Mouse (Mus musculus) midbrain, embryonic 10.5 days (tissue): ENCODE data around the gene 1700067P10Rik. TPM values are rescaled to one million over a fixed set of nuclear protein-coding genes. Genes with fewer than 3 reads are reported as not detected.

ENCODE experiments used
- DNase-seq: peaks from one replicate; pipeline ENCODE4 v3.0.0-alpha.2; 2017; ENCODE audit warnings: low spot score
- H3K27ac ChIP-seq: fragments of 300-500 bp; sonication (generic); replicated peaks from 2 replicates; pipeline ENCODE4 v1.5.1; 2016; ENCODE audit warnings: mild to moderate bottlenecking
- H3K27me3 ChIP-seq: fragments of 300-500 bp; sonication (generic); 2 replicates; pipeline ENCODE4 v1.6.1; 2016; ENCODE audit warnings: low read depth, mild to moderate bottlenecking; ENCODE audit not compliant: poor library complexity, severe bottlenecking
- H3K36me3 ChIP-seq: fragments of 300-500 bp; sonication (generic); 2 replicates; pipeline ENCODE4 v1.6.1; 2016; ENCODE audit warnings: mild to moderate bottlenecking, moderate library complexity
- H3K4me1 ChIP-seq: fragments of 300-500 bp; sonication (generic); 2 replicates; pipeline ENCODE4 v1.6.1; 2016
- H3K4me3 ChIP-seq: fragments of 300-500 bp; sonication (generic); 2 replicates; pipeline ENCODE4 v1.5.1; 2016; ENCODE audit warnings: mild to moderate bottlenecking, moderate library complexity
- H3K9me3 ChIP-seq: fragments of 300-500 bp; sonication (generic); replicated peaks from 2 replicates; pipeline ENCODE4 v1.6.1; 2016; ENCODE audit warnings: mild to moderate bottlenecking
- WGBS: fragments of 180-500 bp; shearing (Covaris S2); methylation state at CpG from one replicate; pipeline ENCODE4 v1.1.7; 2016; 5-methylcytosine and 5-hydroxymethylcytosine counted together
- polyA plus RNA-seq: library from polyadenylated mRNA; unstranded; fragments of >200 nt; fragmentation: Nextera tagmentation; extraction: Ambion mirVana; gene quantifications from 2 replicates; pipeline ENCODE4 v1.2.1, GENCODE M21; 2016

1700067P10Rik gene
- polyA plus RNA-seq, 1 experiment from 2014 or later = not detected

DNA sequence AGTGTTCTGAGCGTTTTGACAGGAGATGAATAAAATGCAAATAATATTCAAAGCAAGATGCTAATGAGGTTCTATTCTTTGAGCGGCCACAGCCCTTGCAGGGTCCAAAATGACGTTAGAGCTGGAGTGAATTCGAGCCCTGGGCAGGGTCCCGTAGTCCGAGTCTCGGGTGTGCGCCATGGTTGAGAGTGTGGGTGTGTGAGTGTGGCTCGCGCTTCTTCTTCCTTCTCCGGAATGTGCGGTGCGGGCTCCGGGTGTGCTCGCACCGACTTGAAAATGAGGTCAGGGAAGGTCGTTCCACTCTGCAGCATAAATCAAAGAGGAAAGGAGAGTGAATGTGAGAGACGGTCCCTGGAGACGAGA, 9.4 kb downstream of the 1700067P10Rik start:
- H3K27ac ChIP-seq = peak overlapping the region; percentile 70; the same call in 1 of the 2 replicates
- DNase-seq = peak; percentile 54
- H3K4me1 ChIP-seq = peaks cover 62% of the 10 kb centered on the region
- H3K27me3 ChIP-seq = peaks cover 70% of the 10 kb centered on the region
- H3K9me3 ChIP-seq = 0 out of 2 replicates have a peak, but pooled peaks cover 2% of the 10 kb centered on the region
- WGBS = under 1% methylated on average over 19 of the region's 19 CpGs
- H3K36me3 ChIP-seq = no peaks in the 10 kb centered on the region
- H3K4me3 ChIP-seq = peak overlapping the region; percentile 53

DNA sequence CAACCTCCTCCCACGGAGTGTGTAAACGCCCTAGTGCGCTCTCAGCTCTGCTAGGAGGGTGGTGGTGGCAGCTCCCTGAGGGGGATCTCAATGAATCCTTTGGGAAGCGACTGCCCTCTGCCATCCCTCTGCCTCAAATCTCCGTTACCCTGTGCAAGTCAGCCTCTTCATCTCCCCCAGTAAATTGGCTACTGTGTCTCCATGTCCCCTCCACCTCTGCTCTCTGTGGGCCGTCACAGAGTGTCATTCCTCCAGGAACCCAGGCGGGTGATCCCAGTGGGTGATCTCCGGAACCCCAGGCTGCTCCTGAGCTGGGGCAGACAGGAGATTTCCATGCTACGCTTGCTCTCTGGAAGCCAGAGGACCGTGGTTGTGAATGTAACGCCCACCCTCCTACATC, 10.2 kb downstream of the 1700067P10Rik start:
- Histone ChIP-seq H3K4me1 (peaks cover 62% of the 10 kb centered on the region), H3K27ac (peak overlapping the region; percentile 67), H3K9me3 (no peaks in the 10 kb centered on the region), H3K27me3 (peaks cover 62% of the 10 kb centered on the region), H3K4me3 (peak overlapping the region; percentile 53), H3K36me3 (no peaks in the 10 kb centered on the region)
- 5% methylated on average over 11 of the region's 11 CpGs for WGBS
- no peak for DNase-seq

DNA sequence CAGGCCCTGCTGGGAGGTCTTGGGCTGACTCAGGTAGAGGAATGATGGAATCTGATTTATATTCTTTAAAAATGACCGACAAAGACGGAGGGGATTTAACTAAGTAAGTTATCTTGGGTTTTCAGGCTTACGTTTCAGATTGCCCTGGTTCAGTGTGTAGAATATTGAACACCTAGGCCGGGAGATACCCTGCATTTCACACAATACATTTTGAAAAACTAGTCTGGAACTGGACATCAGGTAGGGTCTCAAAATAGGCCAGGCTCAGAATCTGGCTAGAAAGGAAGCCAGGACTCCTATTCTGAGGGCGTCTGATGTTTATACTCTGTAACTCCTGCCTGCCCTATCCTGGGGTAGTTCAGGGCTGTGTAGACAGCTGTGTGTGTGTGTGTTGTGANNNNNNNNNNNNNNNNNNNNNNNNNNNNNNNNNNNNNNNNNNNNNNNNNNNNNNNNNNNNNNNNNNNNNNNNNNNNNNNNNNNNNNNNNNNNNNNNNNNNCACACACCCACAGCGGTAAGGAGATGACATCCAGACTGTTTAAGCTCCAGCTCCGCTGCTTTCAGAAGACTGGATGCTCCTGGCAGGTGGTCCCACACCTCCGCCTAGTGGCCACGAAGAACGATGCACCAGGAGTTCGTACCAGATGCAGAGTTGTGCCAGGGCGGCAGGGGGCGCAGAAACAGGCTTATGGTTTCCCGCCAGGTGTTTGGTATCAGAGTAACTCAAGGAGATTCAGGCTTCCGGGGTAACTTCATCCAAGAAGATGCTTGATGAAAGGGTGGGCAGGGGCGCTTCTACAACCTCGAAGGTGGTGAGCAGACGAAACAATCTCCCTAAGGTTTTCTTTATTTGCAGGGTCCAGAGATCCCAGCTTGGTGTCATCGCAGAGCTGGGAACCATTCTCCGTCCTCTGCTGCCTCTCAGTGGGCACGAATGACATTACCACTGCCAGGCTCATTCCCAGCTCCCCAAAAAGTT, 11.6 kb downstream of the 1700067P10Rik start:
- peak overlapping the region; percentile 42 for H3K4me3 ChIP-seq
- H3K4me1 ChIP-seq = peaks cover 50% of the 10 kb centered on the region
- no peaks in the 10 kb centered on the region for H3K36me3 ChIP-seq
- no peaks in the 10 kb centered on the region for H3K9me3 ChIP-seq
- peak; percentile 91 for DNase-seq
- 12% methylated on average over 21 of the region's 21 CpGs for WGBS
- H3K27me3 ChIP-seq = peaks cover 50% of the 10 kb centered on the region
- peak overlapping the region; percentile 69 for H3K27ac ChIP-seq

DNA sequence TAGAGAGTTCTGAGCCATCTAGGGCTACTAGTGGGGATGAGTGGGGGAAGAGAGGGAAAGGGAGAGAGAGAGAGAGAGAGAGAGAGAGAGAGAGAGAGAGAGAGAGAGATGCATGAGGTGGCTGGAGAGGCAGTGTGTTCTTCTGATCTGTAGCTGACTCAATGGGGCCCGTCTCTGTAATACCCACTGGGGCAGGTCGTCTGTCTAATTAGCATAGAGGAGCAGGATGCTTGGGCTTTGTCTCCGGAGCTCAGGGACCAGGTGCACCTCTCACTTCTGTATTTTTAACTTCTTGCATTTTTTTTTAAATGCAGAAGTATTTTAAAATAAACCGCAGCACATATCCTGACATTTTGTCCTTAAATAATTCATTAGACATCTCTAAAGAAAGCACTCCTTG, 18.2 kb downstream of the 1700067P10Rik start:
- H3K9me3 ChIP-seq = no peaks in the 10 kb centered on the region
- no peak overlapping the region for H3K27ac ChIP-seq
- no peak overlapping the region for H3K4me3 ChIP-seq
- peaks cover 15% of the 10 kb centered on the region for H3K4me1 ChIP-seq
- H3K36me3 ChIP-seq = no peaks in the 10 kb centered on the region
- DNase-seq = no peak
- peaks cover 6% of the 10 kb centered on the region; the same call in 1 of the 2 replicates for H3K27me3 ChIP-seq
- WGBS = 52% methylated on average over 4 of the region's 4 CpGs

DNA sequence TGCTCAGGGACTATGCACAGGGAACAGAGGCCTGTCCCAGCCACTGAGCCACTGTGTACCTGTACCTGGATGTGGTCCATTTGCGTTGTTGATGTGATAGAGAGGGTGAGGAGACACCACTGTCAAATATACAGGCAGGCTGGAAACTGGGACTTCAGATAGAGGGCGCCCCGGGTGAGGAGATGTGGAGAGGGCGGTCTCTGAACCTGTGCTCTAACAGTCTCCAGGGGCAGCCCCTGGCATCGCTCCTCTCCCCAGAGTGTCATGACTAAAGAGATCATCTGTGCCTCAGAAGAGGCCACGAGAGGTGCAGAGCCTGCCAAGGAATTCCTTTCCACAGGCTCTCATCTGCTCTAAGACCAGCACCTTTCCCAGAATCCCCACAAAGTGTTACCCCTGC, 18.7 kb downstream of the 1700067P10Rik start:
- Histone ChIP-seq H3K4me3 (no peak overlapping the region), H3K27me3 (peaks cover 6% of the 10 kb centered on the region; the same call in 1 of the 2 replicates), H3K9me3 (0 out of 2 replicates have a peak, but pooled peaks cover under 1% of the 10 kb centered on the region), H3K36me3 (no peaks in the 10 kb centered on the region), H3K4me1 (peaks cover 15% of the 10 kb centered on the region), H3K27ac (no peak overlapping the region)
- no peak for DNase-seq
- WGBS = 51% methylated on average over 6 of the region's 6 CpGs

DNA sequence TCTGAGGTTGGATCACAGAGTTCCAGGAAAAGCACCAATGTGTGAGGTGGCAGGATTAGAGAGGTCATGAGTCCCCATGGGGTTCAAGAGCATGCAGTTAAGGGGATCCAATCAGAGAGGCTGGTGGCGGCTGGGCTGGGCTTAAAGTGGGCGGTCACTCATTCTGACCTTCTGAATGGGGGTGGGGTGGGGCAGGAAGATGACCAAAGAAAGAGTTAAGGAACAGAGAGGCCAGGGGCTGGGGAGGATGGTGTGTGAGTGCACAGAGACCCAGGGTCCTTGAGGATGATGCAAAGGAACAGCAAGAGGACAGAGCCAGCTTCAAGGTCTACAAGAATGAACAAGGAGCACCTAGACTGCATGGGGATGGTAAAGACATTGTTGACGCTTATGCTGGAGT, 19.4 kb downstream of the 1700067P10Rik start:
- 72% methylated on average over 3 of the region's 3 CpGs for WGBS
- Histone ChIP-seq H3K4me3 (no peak overlapping the region), H3K9me3 (peaks cover 4% of the 10 kb centered on the region; the same call in 1 of the 2 replicates), H3K4me1 (peaks cover 15% of the 10 kb centered on the region), H3K36me3 (no peaks in the 10 kb centered on the region), H3K27me3 (peaks cover 6% of the 10 kb centered on the region; the same call in 1 of the 2 replicates), H3K27ac (no peak overlapping the region)
- DNase-seq = no peak

DNA sequence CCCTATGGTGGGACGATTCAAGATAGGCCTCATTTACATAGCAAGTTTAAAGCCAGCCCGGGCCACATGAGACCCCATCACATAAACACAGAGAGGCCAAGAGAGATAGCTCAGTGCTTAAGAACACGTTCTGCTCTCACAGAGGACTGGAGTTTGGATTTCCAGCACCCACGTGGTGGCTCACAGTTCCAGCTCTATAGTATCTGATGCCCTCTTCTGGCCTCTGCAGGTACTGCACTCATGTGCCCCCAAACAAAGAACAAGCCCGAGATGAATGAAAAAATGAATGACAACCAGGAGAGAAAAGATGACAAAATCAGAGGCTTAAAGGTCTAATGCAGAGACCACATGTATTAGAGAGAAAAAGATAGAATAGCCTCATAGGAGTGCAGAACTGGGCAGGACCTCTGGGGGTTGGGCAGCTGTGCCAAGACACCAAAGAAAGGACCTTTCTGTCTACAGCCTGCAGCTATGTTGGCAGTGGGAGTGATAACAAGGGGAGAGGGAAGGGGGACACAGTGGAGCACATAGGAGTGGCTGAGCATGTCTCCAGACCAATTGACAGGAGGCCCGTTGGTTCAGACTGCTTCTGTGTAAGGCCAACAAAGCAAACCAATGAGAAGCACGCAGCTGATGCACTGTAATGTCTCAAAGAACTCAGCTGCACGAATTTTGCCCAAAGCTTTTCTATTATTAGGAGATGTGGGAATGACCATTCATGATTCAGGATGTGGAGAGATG, 21.6 kb downstream of the 1700067P10Rik start:
- Histone ChIP-seq H3K4me3 (no peak overlapping the region), H3K27ac (no peak overlapping the region; the same call in 1 of the 2 replicates)
- WGBS = 56% methylated on average over 8 of the region's 8 CpGs

DNA sequence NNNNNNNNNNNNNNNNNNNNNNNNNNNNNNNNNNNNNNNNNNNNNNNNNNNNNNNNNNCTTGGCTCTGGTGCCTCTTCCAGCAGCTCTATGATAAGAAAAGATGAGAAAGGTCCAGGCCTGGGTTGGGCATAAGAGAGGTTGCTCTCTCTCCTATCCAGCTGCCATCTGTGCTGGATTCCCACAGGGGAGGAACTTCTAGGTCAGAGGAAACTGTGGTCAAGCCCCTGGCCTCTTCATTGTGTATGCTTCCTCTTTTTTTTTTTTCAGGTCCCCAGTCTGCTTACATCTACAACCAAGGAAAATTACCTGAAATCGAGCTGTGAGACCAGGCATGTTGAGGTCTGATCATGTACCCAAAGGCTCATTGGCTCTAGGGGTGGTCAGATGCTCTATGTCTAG, 29.5 kb downstream of the 1700067P10Rik start:
- no peaks in the 10 kb centered on the region for H3K36me3 ChIP-seq
- 72% methylated on average over 1 of the region's 1 CpGs for WGBS
- no peak overlapping the region for H3K27ac ChIP-seq
- H3K9me3 ChIP-seq = peaks cover 5% of the 10 kb centered on the region; the same call in 1 of the 2 replicates
- H3K4me1 ChIP-seq = no peaks in the 10 kb centered on the region
- no peak for DNase-seq
- no peaks in the 10 kb centered on the region for H3K27me3 ChIP-seq
- no peak overlapping the region for H3K4me3 ChIP-seq

More for the DNA sequence above, 21.6 kb downstream of the 1700067P10Rik start:
- peak; percentile 63 for DNase-seq
- Histone ChIP-seq H3K36me3 (no peaks in the 10 kb centered on the region), H3K9me3 (peaks cover 9% of the 10 kb centered on the region; the same call in 1 of the 2 replicates), H3K4me1 (peaks cover 15% of the 10 kb centered on the region), H3K27me3 (peaks cover 4% of the 10 kb centered on the region; the same call in 1 of the 2 replicates)

DNA sequence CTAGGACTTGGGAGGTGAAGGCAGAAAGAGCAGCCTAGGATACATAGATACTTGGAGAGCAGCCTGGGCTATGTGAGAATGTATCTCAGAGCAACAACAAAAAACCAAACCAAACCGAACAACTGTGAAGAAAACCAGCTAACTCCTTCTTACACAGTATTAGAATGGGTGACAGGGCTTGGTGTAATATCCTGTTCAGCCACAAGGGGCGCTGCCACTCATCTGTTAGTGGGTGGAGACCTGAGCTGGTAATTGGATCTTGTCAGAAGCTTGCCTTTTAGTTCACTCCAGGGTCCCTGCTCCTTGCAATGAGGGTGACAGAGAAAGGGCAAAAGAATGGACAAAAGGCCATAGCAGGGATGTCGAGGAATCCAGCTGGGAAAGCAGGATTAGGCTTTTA, 30.5 kb downstream of the 1700067P10Rik start:
- Histone ChIP-seq H3K4me1 (no peaks in the 10 kb centered on the region), H3K27ac (no peak overlapping the region), H3K27me3 (no peaks in the 10 kb centered on the region), H3K9me3 (no peaks in the 10 kb centered on the region), H3K36me3 (no peaks in the 10 kb centered on the region), H3K4me3 (no peak overlapping the region)
- peak; percentile 83 for DNase-seq
- 27% methylated on average over 3 of the region's 3 CpGs for WGBS

DNA sequence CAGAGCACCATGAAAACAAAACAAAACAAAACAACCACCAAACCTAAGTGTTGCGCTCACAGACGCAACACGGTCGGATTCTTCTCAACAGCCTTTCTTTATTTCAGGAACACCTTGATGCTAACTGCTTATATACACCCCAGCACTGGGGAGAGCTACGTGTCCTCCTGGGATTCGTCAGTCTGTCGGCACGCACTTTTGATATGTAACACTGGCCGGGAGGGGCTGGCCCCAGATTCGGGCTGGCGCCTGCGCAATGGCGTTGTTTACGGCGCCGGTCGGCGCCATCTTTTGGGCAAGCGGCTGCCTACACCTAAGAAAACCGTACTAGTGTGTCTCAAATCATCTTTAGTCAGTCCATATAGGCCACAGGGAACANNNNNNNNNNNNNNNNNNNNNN, 31.3 kb downstream of the 1700067P10Rik start:
- Histone ChIP-seq H3K36me3 (no peaks in the 10 kb centered on the region), H3K4me1 (no peaks in the 10 kb centered on the region), H3K4me3 (no peak overlapping the region), H3K9me3 (no peaks in the 10 kb centered on the region), H3K27me3 (no peaks in the 10 kb centered on the region), H3K27ac (no peak overlapping the region)
- 93% methylated on average over 20 of the region's 20 CpGs for WGBS
- no peak for DNase-seq

DNA sequence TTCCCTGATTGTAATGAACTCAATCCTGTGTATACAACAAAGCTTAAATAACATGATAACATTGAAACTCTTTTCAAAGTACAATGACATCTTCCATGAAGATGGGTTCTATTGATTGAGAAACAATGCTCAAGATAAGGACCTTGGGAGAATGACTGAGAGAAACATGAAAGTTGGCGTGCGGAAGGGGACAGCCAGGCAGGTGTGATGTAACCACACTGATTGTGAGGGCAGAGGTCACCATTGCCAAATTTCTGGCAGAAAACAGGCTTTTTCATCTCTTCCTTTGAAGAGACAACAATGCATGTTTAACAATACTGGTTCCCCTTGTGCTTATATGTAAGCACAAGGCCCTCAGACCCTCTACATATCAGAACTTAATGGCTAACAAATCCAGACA, 43.7 kb downstream of the 1700067P10Rik start:
- H3K27ac ChIP-seq = no peak overlapping the region
- no peaks in the 10 kb centered on the region for H3K27me3 ChIP-seq
- 95% methylated on average over 2 of the region's 2 CpGs for WGBS
- H3K4me1 ChIP-seq = no peaks in the 10 kb centered on the region
- no peaks in the 10 kb centered on the region for H3K9me3 ChIP-seq
- DNase-seq = no peak
- H3K4me3 ChIP-seq = no peak overlapping the region
- H3K36me3 ChIP-seq = no peaks in the 10 kb centered on the region
